Mouse (Mus musculus) C2C12 (cell line): Measurements from ENCODE around the gene G3bp1.

Experiments used
- CEBPB ChIP-seq: IDR thresholded peaks from one replicate; pipeline ENCODE4 v1.6.1; 2011; ENCODE audit warnings: low read depth, mild to moderate bottlenecking, control low read depth, moderate library complexity
- CTCF ChIP-seq: IDR thresholded peaks from one replicate; pipeline ENCODE4 v1.5.1; 2011; ENCODE audit not compliant: control insufficient read depth, insufficient read depth, insufficient read length
- FOSL1 ChIP-seq: IDR thresholded peaks from one replicate; pipeline ENCODE4 v1.8.0; 2011; ENCODE audit warnings: mild to moderate bottlenecking, low read length; ENCODE audit not compliant: poor library complexity, insufficient read depth, severe bottlenecking
- MAX ChIP-seq: IDR thresholded peaks from one replicate; pipeline ENCODE4 v1.6.1; 2011; ENCODE audit warnings: mild to moderate bottlenecking, control low read depth
- MYOD1 ChIP-seq: IDR thresholded peaks from one replicate; pipeline ENCODE4 v1.6.1; 2011; ENCODE audit warnings: low read depth; ENCODE audit not compliant: control insufficient read depth, insufficient read length
- MYOG ChIP-seq: IDR thresholded peaks from one replicate; pipeline ENCODE4 v1.6.1; 2011; ENCODE audit not compliant: control insufficient read depth, insufficient read length; ENCODE audit errors: extremely low read depth
- USF1 ChIP-seq: IDR thresholded peaks from one replicate; pipeline ENCODE4 v1.6.1; 2011; ENCODE audit warnings: low read depth, mild to moderate bottlenecking, control low read depth, moderate library complexity

DNA sequence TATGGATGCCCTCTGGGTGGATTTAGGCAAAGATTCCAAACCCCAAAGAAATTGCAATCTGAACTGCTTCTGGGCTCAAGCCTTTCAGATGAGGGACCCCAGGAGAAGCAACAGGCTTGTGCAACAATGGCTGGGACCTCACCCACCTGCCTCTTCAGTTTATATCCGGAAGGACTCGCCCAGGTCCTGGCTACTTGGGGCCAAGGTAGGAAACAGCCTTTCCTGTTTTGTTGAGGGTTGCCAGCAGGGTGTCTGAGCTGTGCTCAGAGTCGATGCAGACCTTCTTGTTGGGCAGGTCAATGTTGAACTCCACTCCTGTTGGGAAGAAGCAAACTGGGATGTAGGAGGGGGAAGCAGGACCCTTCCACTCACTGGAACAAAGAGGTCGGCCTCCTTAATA, 19.2 kb upstream of the G3bp1 start:
- TF ChIP-seq FOSL1 (no peak), CTCF (no peak), USF1 (no peak), MAX (no peak), MYOG (no peak), MYOD1 (no peak), CEBPB (no peak)
